Mouse (Mus musculus) megakaryocyte, embryonic 14.5 days (primary cell): Measurements from ENCODE around the gene Sptssa.

Experiments used
- FLI1 ChIP-seq: IDR thresholded peaks from 2 replicates; pipeline ENCODE4 v1.6.1; 2012; ENCODE audit warnings: low read length, inconsistent platforms, mixed read lengths
- GATA1 ChIP-seq: IDR thresholded peaks from 3 replicates; pipeline ENCODE4 v1.6.1; 2012; ENCODE audit warnings: mixed read lengths, low read length, inconsistent platforms, borderline replicate concordance

DNA sequence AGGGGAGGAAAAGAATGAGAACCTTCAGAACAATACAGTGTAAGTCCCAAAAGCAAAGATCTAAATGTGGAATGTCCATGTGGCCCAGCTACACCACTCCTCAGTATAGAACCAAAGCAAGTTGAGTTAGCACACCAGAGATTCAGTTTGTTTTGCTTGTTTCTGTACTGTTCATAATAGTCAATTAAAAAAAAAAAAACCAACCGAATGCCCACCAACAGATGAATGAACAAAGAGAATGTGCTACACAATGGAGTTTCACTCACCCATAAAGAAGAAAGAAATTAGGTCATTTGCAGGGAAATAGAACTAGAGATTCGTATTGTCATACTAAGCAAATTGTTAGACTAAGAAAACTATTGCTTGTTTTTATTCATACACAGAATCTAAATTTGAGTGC is 24.2 kb downstream of the Sptssa start:
- TF ChIP-seq GATA1 (no peak), FLI1 (no peak)
